Mouse (Mus musculus) right cerebral cortex, adult 2 months (tissue): Measurements from ENCODE around the gene Kctd21.

Experiments
- DNase-seq, 2 experiments: peaks; one replicate each; pipeline ENCODE4 v3.0.0; 2021 to 2022; ENCODE audit warnings: low spot score in 2 of 2

Gene Kctd21

GRCm38 (mm10) chr7:97348318-97348717 lies 16.2 kb downstream of the Kctd21 start:
- no peak for DNase-seq

GRCm38 (mm10) chr7:97348836-97349235 lies 16.7 kb downstream of the Kctd21 start:
- no peak for DNase-seq

GRCm38 (mm10) chr7:97349438-97349837 lies 17.3 kb downstream of the Kctd21 start:
- no peak for DNase-seq

GRCm38 (mm10) chr7:97350891-97351290 lies 18.8 kb downstream of the Kctd21 start:
- DNase-seq: no peak

- no peak for DNase-seq
Measured at GRCm38 (mm10) chr7:97351792-97352513, 19.8 kb downstream of the Kctd21 start.

- DNase-seq: no peak
Measured at GRCm38 (mm10) chr7:97353356-97353755, 21.2 kb downstream of the Kctd21 start.

GRCm38 (mm10) chr7:97355068-97355841 lies 23.1 kb downstream of the Kctd21 start:
- DNase-seq: no peak

- no peak for DNase-seq
Measured at GRCm38 (mm10) chr7:97356253-97356652, 24.1 kb downstream of the Kctd21 start.

- no peak for DNase-seq
Measured at GRCm38 (mm10) chr7:97356875-97357276, 24.7 kb downstream of the Kctd21 start.

GRCm38 (mm10) chr7:97357840-97358239 lies 25.7 kb downstream of the Kctd21 start:
- DNase-seq: no peak

- DNase-seq: no peak
Measured at GRCm38 (mm10) chr7:97358347-97358746, 26.2 kb downstream of the Kctd21 start.

- DNase-seq: no peak
Measured at GRCm38 (mm10) chr7:97360166-97360565, 28.0 kb downstream of the Kctd21 start.

- no peak for DNase-seq
Measured at GRCm38 (mm10) chr7:97360955-97361354, 28.8 kb downstream of the Kctd21 start.

- no peak for DNase-seq
Measured at GRCm38 (mm10) chr7:97361467-97361866, 29.3 kb downstream of the Kctd21 start.

GRCm38 (mm10) chr7:97365887-97366286 lies 33.8 kb downstream of the Kctd21 start:
- DNase-seq: no peak

GRCm38 (mm10) chr7:97375101-97375500 lies 43.0 kb downstream of the Kctd21 start:
- no peak for DNase-seq

- no peak for DNase-seq
Measured at GRCm38 (mm10) chr7:97375906-97376305, 43.8 kb downstream of the Kctd21 start.

GRCm38 (mm10) chr7:97379304-97379703 lies 47.2 kb downstream of the Kctd21 start:
- DNase-seq: no peak

- no peak for DNase-seq
Measured at GRCm38 (mm10) chr7:97380500-97381123, 48.5 kb downstream of the Kctd21 start.

GRCm38 (mm10) chr7:97382661-97383060 lies 50.5 kb downstream of the Kctd21 start:
- DNase-seq: no peak

- no peak for DNase-seq
Measured at GRCm38 (mm10) chr7:97383496-97384132, 51.5 kb downstream of the Kctd21 start.
